Mouse (Mus musculus): ENCODE results near the gene Itga7. TPM values are rescaled to one million over a fixed set of nuclear protein-coding genes. Genes with fewer than 3 reads are reported as not detected.
"Not testable (repeated sequence)": the region's sequence is repeated elsewhere in the genome, so short reads cannot be mapped to it uniquely, and the experiment has no call there.

Gene Itga7
- polyA plus RNA-seq, 1 experiment from 2014 or later = 0.41 TPM

DNA sequence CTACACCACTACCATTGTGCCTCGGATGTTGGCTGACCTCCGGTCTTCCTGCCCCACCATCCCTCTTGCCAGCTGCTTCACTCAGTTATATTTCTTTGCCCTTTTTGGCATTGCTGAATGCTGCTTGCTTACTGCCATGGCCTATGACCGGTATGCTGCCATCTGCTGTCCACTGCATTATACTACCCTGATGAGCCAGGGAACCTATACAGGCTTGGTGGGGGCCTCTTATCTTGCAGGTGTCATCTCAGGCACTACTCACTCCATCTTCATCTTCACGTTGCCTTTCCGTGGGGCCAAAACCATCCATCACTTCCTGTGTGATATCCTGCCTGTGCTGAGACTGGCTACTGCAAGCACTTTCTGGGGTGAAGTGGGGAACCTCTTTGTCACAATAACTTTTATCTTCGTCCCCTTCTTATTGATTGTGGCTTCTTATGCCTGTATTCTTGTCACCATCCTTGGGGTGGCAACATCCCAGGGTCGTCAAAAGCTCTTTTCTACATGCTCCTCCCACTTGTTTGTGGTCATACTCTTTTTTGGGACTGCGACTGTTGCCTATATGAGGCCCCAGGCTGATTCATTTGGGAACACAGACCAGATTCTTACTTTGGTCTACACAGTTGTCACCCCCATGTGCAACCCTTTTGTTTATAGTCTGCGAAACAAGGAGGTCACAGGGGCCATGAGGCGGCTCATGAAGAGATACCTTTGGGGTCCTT, 56.7 kb downstream of the Itga7 start:
- 37% methylated on average over 7 of the region's 10 CpGs for WGBS (ENCODE audit: insufficient replicate concordance)
- not testable (repeated sequence) for H3K27me3 ChIP-seq; H3K4me1 ChIP-seq (replicated peaks); DNase-seq; H3K36me3 ChIP-seq; H3K9me3 ChIP-seq (replicated peaks); H3K9ac ChIP-seq; ATAC-seq (ENCODE audit: low read depth); H3K4me2 ChIP-seq; H3K27ac ChIP-seq; H3K4me3 ChIP-seq (replicated peaks)

DNA sequence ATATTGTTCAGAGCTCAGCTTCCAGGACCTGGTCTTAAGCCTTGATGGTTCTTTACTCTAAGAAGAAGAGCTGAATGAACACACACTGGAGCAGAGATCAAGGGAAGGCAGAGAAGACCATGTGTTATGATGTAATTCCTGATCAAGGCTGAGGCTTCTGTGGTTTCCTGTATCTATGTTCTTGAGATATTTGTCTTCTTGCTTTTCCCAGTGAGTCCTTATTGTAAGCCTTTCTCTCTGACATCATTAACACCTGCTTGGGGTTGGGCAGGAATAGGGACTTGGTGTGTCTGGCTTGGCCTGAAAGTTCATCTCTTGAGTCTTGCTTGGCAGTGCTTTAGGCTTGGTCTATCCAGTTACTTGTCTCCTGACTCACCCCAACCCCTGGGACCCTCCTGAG, 57.4 kb downstream of the Itga7 start:
- no peaks in the 10 kb centered on the region for H3K4me1 ChIP-seq (replicated peaks)
- H3K4me3 ChIP-seq (replicated peaks) = no peak overlapping the region
- H3K4me2 ChIP-seq = no peak overlapping the region
- no peak overlapping the region for H3K9ac ChIP-seq
- DNase-seq (no peak), ATAC-seq (ENCODE audit: low read depth) (no peak)
- no peak overlapping the region for H3K27ac ChIP-seq
- no peaks in the 10 kb centered on the region for H3K27me3 ChIP-seq
- H3K36me3 ChIP-seq = no peaks in the 10 kb centered on the region
- no peaks in the 10 kb centered on the region for H3K9me3 ChIP-seq (replicated peaks)

DNA sequence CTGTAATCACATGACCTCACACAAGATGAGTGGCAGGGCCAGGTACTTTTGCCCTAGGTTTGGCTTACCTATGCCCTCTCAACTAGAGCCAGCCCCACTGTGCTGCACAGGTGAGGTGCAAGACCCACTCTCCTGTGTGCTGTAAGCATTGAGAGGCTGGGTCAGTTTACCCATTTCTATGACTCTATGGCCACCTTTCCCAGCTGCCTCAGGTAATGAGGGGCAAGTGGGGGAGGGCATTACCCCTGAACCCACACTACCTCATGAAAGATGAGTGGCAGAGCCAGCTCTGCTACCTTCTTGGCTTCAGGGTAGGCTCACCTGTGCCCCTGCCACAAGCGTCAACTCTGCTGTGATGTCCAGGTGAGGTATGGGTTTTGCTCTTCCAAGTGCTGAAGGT, 62.2 kb downstream of the Itga7 start:
- H3K4me2 ChIP-seq = no peak overlapping the region
- no peak for ATAC-seq (ENCODE audit: low read depth)
- no peak overlapping the region for H3K27ac ChIP-seq
- 76% methylated on average over 1 of the region's 1 CpGs for WGBS (ENCODE audit: insufficient replicate concordance)
- H3K9me3 ChIP-seq (replicated peaks) = no peaks in the 10 kb centered on the region
- no peak for DNase-seq
- H3K9ac ChIP-seq = no peak overlapping the region
- H3K4me1 ChIP-seq (replicated peaks) = no peaks in the 10 kb centered on the region
- no peak overlapping the region for H3K4me3 ChIP-seq (replicated peaks)
- H3K36me3 ChIP-seq = no peaks in the 10 kb centered on the region
- H3K27me3 ChIP-seq = no peaks in the 10 kb centered on the region

DNA sequence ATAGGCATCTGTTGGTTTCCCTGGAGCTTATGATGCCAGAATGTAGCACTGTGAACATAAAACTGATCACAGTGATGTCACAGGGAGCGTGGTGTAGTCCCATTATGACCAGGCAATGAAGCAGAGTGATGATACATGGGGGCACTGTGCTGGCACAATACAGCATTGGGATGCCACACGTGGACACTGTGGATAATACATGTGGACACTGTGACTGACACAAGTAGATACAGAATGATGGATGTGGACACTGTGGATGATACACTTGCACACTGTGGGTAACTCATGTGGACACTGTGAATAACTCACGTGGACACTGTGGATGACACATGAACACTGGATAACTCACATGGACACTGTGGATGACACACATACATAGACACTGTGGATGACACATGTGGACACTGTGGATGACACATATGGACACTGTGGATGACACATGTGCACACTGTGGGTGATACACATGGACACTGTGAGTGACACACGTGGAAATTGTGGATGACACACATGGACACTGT, 63.0 kb downstream of the Itga7 start:
- no peaks in the 10 kb centered on the region for H3K36me3 ChIP-seq
- no peak overlapping the region for H3K27ac ChIP-seq
- no peaks in the 10 kb centered on the region for H3K9me3 ChIP-seq (replicated peaks)
- WGBS (ENCODE audit: insufficient replicate concordance) = 45% methylated on average over 4 of the region's 4 CpGs
- H3K9ac ChIP-seq = no peak overlapping the region
- no peak for DNase-seq
- ATAC-seq (ENCODE audit: low read depth) = no peak
- no peak overlapping the region for H3K4me2 ChIP-seq
- no peaks in the 10 kb centered on the region for H3K27me3 ChIP-seq
- H3K4me1 ChIP-seq (replicated peaks) = no peaks in the 10 kb centered on the region
- H3K4me3 ChIP-seq (replicated peaks) = no peak overlapping the region

DNA sequence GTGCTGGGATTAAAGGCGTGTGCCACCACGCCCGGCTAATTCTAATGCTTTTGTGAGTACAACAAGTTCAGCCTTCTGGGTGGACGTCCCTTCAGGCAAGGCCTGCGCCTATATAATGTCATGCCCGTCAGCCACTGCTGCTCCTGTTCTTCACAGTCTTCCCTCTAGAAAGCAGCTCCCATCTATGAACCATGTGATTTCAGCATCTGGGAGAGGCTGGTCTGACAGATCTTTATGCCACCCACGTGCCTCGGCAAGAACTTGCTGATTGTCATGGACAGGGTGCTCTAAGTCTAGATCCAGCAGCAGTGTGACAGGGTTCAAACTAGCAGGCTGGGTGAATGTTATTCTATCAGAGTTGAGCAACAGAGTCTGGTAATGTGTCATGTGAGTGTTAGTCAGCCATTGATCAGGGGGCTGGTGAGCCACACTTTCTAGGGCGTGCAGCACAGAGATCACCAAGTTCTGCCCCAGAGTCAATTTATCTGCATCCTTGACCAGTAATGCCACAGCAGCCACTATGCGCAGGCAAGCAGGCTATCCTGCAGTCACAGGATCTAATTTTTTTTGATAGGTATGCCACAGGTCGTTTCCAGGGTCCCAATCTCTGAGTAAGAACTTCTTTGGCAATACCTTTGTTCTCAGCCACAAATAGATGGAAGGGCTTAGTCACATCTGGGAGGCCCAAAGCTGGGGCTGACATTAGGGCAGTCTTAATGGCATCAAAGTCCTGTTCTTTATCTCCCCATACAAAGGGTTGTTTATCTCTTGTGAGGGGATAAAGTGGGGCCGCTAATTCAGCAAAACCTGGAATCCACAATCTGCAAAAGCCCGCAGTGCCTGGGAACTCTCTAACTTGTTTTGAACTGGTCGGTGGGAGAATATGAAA, 70.7 kb downstream of the Itga7 start:
- Histone ChIP-seq H3K4me1 (replicated peaks) (no peaks in the 10 kb centered on the region), H3K4me2 (no peak overlapping the region), H3K9ac (no peak overlapping the region), H3K27ac (no peak overlapping the region), H3K27me3 (no peaks in the 10 kb centered on the region), H3K4me3 (replicated peaks) (no peak overlapping the region), H3K9me3 (replicated peaks) (no peaks in the 10 kb centered on the region), H3K36me3 (no peaks in the 10 kb centered on the region)
- DNase-seq = no peak
- 63% methylated on average over 14 of the region's 14 CpGs for WGBS (ENCODE audit: insufficient replicate concordance)
- no peak for ATAC-seq (ENCODE audit: low read depth)

Other genes with a start within 250 kb of the Itga7 start
- gene Rab5b, start 237.6 kb upstream of the Itga7 start, polyA plus RNA-seq (2015; fragmentation: Nextera tagmentation; extraction: Ambion mirVana) = 24.5 and 31.4 TPM in 2 replicates
- gene Pmel, start 229.6 kb upstream of the Itga7 start, polyA plus RNA-seq (2015; fragmentation: Nextera tagmentation; extraction: Ambion mirVana) = 0.30 and 0.52 TPM in 2 replicates
- 61.1 and 71.9 TPM in 2 replicates for gene Cdk2, start 228.8 kb upstream of the Itga7 start, polyA plus RNA-seq (2015; fragmentation: Nextera tagmentation; extraction: Ambion mirVana)
- gene Dgka, start 189.0 kb upstream of the Itga7 start, polyA plus RNA-seq (2015; fragmentation: Nextera tagmentation; extraction: Ambion mirVana) = 1.8 and 2.6 TPM in 2 replicates
- gene Pym1, start 185.9 kb upstream of the Itga7 start, polyA plus RNA-seq (2015; fragmentation: Nextera tagmentation; extraction: Ambion mirVana) = 20.4 and 20.8 TPM in 2 replicates
- gene Mmp19, start 142.9 kb upstream of the Itga7 start, polyA plus RNA-seq (2015; fragmentation: Nextera tagmentation; extraction: Ambion mirVana) = 6.9 and 8.3 TPM in 2 replicates
- gene Dnajc14, start 129.8 kb upstream of the Itga7 start, polyA plus RNA-seq (2015; fragmentation: Nextera tagmentation; extraction: Ambion mirVana) = 20.4 and 23.6 TPM in 2 replicates
- 2.4 and 3.2 TPM in 2 replicates for gene Tmem198b, start 129.4 kb upstream of the Itga7 start, polyA plus RNA-seq (2015; fragmentation: Nextera tagmentation; extraction: Ambion mirVana)
- gene Sarnp, start 116.5 kb upstream of the Itga7 start, polyA plus RNA-seq (2015; fragmentation: Nextera tagmentation; extraction: Ambion mirVana) = 147 and 176 TPM in 2 replicates
- 90.2 and 91.0 TPM in 2 replicates for gene Ormdl2, start 112.2 kb upstream of the Itga7 start, polyA plus RNA-seq (2015; fragmentation: Nextera tagmentation; extraction: Ambion mirVana)
- gene Gdf11, start 42.1 kb upstream of the Itga7 start, polyA plus RNA-seq (2015; fragmentation: Nextera tagmentation; extraction: Ambion mirVana) = 0.43 and 0.66 TPM in 2 replicates
- 118 and 119 TPM in 2 replicates for gene Cd63, start 32.8 kb upstream of the Itga7 start, polyA plus RNA-seq (2015; fragmentation: Nextera tagmentation; extraction: Ambion mirVana)
- 10.5 and 10.6 TPM in 2 replicates for gene Rdh5, start 10.9 kb upstream of the Itga7 start, polyA plus RNA-seq (2015; fragmentation: Nextera tagmentation; extraction: Ambion mirVana)
- gene Bloc1s1, start 9.8 kb upstream of the Itga7 start, polyA plus RNA-seq (2015; fragmentation: Nextera tagmentation; extraction: Ambion mirVana) = 81.9 and 87.1 TPM in 2 replicates
- gene Mettl7b, start 27.2 kb downstream of the Itga7 start, polyA plus RNA-seq (2015; fragmentation: Nextera tagmentation; extraction: Ambion mirVana) = not detected in 2 replicates
- not detected in 2 replicates for gene Olfr9, start 55.6 kb downstream of the Itga7 start, polyA plus RNA-seq (2015; fragmentation: Nextera tagmentation; extraction: Ambion mirVana)
- not detected in 2 replicates for gene Olfr763, start 77.0 kb downstream of the Itga7 start, polyA plus RNA-seq (2015; fragmentation: Nextera tagmentation; extraction: Ambion mirVana)
- not detected in 2 replicates for gene Olfr764-ps1, start 106.1 kb downstream of the Itga7 start, polyA plus RNA-seq (2015; fragmentation: Nextera tagmentation; extraction: Ambion mirVana)
- not detected in 2 replicates for gene Olfr765, start 116.2 kb downstream of the Itga7 start, polyA plus RNA-seq (2015; fragmentation: Nextera tagmentation; extraction: Ambion mirVana)
- gene Olfr766-ps1, start 135.2 kb downstream of the Itga7 start, polyA plus RNA-seq (2015; fragmentation: Nextera tagmentation; extraction: Ambion mirVana) = not detected in 2 replicates
- gene Olfr767, start 149.1 kb downstream of the Itga7 start, polyA plus RNA-seq (2015; fragmentation: Nextera tagmentation; extraction: Ambion mirVana) = not detected in 2 replicates
- not detected in 2 replicates for gene Olfr768, start 165.6 kb downstream of the Itga7 start, polyA plus RNA-seq (2015; fragmentation: Nextera tagmentation; extraction: Ambion mirVana)
- not detected in 2 replicates for gene Olfr769, start 184.0 kb downstream of the Itga7 start, polyA plus RNA-seq (2015; fragmentation: Nextera tagmentation; extraction: Ambion mirVana)
- not detected in 2 replicates for gene Olfr770, start 205.2 kb downstream of the Itga7 start, polyA plus RNA-seq (2015; fragmentation: Nextera tagmentation; extraction: Ambion mirVana)
- gene Olfr771, start 230.9 kb downstream of the Itga7 start, polyA plus RNA-seq (2015; fragmentation: Nextera tagmentation; extraction: Ambion mirVana) = not detected in 2 replicates
- gene Olfr772, start 244.1 kb downstream of the Itga7 start, polyA plus RNA-seq (2015; fragmentation: Nextera tagmentation; extraction: Ambion mirVana) = not detected in 2 replicates

All from liver, embryonic 13.5 days (tissue).